Mouse (Mus musculus) frontal cortex, postnatal 36 days (tissue): ENCODE data around the gene Ube2r2.

Experiments
- DNase-seq, 2 experiments: peaks; one replicate each; pipeline ENCODE4 v3.0.0; 2022; ENCODE audit warnings: low spot score in 2 of 2

The Ube2r2 gene

DNA sequence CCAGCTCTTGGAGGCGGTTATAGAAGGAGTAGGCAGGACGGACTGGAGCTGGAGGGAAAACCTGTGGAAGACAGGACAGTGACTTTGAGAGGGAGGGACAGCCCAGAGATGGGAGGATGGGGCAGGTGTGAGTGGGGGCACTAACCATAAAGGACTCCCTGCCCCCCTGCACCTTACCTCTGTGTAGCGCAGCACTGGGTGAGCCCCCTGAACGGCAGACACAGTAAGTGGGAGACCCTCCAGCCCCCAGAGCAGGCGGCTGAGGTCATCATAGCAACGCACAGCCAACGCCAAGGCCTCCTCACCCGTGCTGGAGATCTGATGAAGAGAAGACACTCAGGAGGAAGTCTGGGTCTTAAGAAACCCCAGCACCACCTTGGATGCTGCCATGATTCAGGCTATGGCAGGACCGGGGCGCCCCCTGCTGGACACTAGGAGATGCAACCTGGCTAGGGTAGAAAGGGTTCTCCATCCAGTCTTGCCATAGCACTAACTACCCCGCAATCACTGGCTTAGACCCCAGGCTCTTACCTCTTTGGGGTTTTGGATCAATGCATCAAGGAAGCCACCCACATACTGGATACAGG, 16.7 kb upstream of the Ube2r2 start:
- peak; percentile 37 to 50 for DNase-seq

DNA sequence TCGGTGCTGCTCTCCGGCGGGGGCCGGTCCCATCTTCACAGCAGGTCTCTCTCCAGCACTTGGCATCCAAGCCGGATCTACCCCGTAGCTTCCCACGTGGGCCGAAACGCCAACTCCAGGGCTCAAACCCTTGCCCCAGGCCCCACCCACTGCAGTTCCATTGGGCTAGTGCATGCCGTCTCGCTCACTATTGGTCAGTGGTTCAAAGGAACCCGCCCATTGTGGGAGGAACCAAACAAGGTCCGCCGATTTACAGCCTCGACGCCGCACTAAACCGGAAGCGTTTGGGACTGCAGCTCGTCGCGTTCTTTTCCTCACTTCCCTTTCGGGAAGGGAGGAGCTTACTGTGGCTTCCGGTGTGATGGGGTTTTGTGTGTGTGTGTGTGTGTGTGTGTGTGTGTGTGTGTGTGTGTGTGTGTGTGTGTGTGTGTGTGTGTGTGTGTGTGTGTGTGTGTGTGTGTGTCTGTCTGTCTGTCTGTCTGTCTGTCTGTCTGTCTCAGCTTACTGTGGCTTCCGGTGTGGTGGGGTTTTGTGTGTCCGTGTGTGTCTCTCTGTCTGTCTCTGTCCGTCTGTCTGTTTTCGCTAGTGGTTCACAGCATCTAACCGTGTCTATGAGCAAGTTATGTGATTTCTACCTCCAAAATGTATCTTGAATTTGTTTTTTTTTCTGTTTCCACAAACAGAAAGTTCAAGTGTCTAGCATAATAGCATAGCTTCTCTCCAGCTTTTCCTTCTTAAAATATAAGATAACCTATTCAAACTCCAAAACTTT, 11.2 kb upstream of the Ube2r2 start, which contains the start of gene Nol6:
TSS of gene Nol6 (minus strand) at position 276 of the 772 bp plus-strand sequence.
- peak; percentile 99 for DNase-seq

DNA sequence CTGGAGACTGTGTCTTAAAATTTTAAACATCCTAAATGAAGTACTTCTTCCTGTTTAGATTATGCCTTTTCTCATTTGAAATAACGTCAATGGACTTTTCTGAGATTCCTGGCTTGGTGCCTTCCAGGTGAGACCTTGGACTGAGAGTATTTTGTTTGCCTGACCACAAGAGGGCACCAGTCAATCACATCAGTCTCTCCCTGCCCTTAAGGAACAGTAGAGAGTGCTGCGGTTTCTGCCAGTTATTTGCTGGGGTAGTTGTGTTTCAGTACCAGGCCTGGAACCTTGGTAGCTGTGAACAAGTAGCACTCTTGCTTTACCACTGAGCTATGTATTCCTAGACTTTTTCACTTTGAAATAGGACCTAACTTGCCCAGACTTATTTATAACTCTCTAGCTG, 6.1 kb upstream of the Ube2r2 start:
- DNase-seq = peak; percentile 20 to 52

DNA sequence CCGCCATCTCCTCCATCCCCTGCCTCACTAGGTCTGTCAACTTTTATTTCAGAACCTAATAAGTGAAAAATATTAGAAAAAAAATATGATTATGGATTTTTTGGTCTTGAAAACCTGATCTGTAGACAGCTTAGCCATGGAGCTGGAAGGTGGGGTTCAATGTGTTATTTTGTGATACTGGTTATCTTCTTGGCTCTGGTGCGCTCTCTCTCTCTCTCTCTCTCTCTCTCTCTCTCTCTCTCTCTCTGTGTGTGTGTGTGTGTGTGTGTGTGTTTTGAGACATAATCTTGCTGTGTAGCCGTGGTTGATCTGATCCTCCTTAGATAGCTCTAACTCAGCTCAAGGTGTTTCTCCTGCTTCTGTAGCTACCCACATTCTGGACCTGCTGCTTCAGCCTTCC, 5.7 kb upstream of the Ube2r2 start:
- DNase-seq = no peak

DNA sequence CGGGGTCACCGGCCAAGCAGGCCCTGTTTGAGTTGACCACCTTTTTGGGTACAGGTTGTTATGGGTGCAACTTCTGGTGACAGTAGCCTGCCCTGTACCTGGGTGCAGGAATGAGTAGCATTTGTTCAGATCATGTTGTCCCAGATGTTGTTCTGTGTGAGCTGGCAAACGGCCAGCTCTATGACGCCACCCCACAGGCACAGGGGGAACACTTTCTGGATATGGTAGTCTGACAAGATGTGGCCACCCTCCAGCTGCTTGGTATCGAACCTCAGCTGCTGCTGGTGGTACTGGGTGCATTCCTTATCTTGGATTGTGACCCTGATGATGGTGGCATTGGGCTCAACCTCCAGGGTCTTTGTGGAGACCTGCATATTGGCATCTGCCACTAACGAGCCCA, 3.1 kb upstream of the Ube2r2 start:
- no peak for DNase-seq

DNA sequence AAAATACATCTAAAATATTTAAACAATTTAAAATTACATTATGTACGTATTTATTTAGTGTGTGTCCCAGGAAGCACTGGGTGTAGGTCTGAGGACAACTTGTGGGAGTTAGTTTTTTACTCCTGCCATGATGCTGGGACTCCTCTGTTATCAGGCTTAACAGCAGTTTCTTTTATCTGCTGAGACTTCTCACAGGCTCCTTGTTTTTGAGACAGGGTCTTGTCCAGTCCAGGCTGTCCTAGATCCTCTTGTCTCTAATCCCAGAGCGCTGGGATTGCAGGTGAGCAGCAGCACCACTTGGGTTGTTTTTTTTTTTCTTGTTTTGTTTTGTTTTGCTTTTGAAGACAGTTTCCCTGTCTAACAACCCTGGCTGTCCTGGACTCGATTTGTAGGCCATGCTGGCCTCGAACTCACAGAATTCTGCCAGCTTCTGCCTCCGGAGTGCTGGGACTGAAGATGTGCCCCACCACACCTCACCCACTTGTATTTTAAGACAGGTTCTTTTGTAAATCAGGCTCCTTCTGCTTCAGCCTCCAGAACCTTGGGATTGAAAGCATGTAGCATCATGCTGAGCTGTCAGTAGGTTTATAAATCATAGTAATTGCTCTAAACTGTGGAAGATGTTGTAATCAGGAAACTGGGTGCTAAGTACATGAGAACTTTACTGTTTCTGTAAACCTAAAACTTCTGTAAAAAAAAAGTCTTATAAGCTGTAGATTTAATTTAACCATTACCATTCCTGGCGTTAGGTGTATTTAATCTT, 1.8 kb upstream of the Ube2r2 start:
- DNase-seq = no peak

DNA sequence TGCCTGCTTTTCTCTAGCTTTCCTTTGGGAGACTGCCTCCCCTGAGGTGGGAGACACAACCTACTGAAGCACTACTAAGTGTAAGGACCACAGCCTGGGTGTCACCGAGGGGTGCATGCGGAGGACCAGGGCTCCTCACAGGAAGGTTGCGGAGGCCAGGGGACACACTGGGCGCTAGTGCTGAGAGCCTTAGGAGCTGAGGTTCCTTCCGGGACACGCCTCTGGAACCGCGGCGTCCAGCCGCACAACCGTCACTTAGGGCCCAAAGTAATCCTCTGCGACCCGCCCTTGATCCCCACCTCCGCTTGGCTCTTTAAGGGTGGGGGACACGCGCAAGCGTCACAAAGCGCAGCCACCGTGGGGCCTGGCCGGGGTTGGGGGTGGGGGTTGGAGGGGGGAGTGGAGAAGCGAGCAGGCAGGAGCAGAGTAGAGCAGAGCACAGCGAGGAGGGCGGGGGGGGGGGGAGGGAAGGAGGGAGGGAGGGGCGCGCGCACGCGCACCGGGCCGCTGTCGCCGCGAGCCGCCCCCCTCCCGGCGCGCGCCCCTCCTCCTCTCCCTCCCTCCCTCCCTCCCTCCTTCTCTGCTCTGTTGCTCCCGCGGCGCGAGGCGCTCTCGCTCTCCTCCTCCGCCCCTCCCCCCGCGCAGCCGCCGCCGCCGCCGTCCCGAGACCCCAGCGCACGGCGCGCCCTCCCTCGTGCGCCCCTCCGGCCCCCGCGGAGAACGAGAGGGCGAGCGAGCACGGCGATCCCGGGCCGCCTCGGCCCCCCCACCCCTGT, 420 bp upstream of the Ube2r2 start:
- DNase-seq = peak; percentile 60 to 61

DNA sequence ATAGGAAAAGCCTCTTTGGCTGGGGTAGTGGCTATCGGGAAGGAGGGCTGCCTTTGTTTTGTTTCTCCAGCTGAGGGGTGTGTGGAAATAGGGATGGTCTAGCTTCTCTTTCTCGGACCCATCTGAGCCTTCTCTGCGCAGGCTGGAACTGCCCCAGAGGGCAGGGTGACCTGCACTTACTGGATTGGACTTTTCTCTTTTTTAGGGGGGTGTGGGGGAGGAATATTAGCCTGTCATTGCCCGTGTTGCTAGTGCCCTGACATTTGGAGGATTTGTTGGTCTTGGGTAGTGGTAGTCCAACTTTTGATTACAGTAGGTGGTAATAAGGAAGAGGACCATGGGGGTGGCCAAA, 887 bp downstream of the Ube2r2 start:
- DNase-seq = peak in 1 of 2 experiments; percentile 14

DNA sequence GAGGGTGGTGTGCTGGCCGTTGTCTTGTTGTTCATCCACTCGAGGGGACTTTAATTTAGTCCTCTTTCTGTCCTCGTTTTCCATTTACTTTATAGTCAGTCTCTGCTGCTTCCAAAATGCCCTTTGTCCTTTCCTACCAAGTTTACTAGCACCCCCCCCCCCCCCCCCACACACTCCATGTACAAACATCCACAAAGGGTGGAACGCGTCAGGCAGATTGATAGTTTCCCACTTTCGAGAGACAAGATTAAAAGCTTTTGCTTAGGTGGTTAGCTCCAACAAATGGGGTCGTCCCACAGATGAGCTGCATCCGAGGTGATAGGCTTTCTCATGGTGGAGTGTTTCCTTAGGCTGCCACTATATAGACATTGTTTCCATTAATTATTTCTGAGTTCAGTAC, 1.3 kb downstream of the Ube2r2 start:
- no peak for DNase-seq

DNA sequence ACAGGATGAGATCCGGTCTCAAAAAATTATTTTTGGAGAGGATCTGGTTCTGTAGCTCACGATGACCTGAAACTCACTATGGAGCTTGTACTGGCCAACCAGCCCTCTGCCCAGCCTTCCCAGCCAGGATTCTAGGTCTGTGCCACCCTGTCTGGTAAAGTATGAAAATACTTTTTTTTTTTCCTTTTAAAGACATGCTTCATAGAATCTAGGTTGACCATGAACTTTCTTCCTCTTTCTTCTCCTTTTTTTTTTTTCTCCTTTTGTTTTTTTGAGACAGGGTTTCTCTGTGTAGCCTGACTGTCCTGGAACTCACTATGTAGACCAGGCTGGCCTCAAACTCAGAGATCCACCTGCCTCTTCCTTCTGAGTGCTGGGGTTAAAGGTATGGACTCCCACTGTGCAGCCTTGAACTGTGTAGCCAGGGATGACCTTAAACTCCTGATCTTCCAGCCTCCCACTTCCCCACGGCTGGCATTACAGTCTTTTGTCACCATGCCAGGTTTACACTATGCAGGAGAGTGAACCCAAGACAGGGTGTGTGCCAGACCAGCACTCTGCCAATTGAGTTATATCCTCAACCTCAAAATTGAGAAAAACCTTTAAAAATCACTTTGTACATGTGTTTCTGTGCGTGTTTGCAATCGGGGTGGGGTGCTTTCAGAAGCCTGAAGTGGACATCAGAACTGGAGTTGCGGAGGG, 4.8 kb downstream of the Ube2r2 start:
- DNase-seq = no peak

DNA sequence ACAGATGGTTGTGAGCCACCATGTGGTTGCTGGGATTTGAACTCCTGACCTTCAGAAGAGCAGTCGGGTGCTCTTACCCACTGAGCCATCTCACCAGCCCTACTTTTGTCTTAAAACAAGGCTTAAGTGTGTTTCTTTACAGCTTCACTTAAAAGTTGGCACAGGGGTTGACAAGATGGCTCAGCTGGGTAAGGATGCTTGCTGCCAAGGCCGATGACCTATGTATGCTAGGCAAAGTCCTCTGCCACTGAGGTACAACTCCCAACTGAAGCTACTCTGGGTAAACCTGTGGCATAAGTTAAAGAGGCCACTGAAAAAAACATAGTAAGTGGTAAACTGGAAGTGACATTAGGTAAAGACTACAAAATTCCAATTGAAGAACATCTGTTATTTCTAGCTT, 7.1 kb downstream of the Ube2r2 start:
- DNase-seq = no peak

DNA sequence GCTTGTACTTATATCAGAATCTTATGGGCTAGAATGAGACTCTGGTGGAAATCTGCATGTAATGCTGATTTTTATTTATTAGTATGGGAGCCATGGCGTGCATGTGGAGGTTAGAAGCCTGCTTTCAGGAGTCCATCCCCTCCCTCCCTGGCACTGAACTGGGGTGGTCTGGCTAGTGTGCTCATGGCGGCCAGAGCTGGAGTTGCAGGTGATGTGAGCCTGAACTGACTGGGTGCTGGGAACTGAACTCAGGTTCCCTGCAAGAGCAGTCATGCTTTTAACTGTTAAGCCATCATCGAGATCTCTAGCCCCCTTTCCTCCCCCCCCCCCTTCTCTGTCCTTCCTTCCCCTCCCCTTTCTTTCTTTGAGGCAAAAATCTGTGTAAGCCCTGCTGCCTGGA, 14.3 kb downstream of the Ube2r2 start:
- DNase-seq = no peak

DNA sequence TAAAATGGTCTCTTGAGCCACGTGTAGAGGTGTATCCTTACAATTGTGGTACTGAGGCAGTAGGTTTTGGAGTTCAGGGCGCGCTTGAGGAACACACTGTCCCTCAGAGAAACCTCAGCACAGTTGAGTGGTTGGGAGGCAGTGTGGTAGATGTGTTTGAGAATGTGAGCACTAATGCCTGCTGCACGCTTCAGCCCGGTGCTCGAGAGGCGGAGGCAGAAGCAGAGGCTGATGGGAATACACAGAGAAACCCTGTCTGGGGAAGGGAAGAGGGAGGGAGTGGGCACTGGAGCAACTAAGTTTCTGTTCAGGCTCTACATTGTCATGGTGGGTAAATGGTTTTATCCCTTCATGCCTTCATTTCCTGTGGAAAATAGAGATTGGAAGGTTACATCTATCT, 15.6 kb downstream of the Ube2r2 start:
- no peak for DNase-seq

DNA sequence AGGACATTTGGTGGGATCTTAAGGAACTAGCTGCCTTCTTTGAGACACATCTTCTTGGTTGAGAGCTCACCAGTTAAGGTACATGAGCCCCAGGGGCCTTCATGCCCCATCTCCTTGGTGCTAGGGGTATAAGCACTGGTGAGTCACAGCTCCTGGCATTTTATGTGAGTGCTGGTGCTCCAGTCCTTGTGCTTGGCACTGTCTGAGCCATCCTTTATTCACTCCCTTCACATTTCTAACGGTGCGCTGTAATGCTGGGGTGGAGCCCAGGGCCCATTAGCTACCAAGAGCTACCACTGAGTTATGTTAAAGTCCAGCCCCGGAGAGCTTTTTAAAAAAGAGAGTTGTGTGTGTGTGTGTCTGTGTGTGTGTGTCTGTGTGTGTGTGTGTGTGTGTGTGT, 17.6 kb downstream of the Ube2r2 start:
- DNase-seq = no peak

DNA sequence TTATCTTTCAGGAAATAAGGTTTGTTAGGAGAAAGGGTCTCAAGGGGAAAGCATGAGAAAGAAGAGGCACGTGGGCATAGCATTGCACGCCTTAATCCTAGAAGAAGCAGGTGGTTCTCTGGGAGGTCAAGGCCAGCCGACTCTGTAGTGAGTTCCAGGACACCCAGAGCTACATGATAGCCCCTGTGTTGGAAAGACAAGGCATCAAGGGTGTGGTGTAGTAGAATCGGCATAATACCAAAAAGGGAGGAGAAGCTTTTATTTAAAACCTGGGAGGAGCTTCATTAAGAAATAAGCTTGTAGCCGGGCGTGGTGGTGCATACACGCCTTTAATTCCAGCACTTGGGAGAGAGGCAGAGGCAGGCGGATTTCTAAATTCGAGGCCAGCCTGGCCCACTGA, 21.4 kb downstream of the Ube2r2 start:
- DNase-seq = no peak

DNA sequence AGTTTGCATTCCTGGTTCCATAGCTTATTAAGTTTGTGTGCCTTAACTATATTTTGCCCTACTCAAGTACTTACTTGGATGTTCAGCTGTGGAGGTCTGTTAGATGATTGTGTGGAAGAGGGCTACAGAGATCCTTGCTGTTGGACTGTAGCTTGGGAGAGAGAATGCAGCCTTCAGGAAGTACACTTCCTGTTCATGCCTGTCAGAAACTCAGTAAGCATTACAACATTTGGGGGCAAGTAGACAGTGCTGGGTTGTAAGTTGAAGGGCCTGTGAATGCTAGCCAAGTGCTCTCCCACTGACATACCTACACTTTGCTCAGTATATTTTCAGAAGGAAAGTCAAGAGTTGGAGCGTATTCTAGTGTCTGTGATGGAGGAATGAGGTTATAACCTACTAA, 22.7 kb downstream of the Ube2r2 start:
- DNase-seq = no peak

DNA sequence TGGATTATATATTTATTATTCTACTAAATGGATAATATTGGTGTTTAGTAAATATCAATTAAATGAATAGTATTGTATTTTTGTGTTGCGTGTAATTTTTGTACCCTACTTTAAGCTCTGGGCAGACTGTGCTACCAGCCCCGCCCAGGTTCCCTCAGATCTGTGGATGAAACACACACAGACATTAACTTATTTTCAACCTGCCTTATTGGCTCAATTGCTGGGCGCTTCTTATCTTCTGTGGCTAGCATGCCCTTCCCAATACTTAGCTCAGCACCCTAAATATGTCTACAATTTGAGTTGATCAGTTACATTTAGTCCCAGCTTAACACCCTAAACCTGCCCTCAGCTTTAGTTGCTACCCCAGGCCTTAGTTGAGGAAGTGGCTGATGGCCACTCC, 25.7 kb downstream of the Ube2r2 start:
- DNase-seq = no peak

DNA sequence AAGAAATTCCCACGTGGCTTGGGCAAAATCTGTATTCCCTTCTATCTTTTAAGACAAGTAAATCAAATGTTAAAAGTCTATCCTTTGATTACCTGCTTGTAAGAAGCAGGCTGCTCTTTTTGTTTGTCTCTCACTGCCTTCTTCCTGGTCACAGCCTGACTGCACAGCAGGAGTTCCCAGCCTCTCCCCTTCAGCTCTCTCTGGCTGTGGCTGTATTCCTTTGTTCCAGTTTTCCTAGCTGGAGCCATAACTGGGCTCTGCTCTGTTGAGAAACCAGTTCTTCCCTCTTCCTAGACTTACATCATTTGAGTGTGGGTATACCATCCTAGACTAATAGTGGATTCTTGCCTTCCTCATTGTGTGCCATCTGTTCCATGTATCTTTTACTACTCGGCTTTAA, 29.4 kb downstream of the Ube2r2 start:
- DNase-seq = no peak

DNA sequence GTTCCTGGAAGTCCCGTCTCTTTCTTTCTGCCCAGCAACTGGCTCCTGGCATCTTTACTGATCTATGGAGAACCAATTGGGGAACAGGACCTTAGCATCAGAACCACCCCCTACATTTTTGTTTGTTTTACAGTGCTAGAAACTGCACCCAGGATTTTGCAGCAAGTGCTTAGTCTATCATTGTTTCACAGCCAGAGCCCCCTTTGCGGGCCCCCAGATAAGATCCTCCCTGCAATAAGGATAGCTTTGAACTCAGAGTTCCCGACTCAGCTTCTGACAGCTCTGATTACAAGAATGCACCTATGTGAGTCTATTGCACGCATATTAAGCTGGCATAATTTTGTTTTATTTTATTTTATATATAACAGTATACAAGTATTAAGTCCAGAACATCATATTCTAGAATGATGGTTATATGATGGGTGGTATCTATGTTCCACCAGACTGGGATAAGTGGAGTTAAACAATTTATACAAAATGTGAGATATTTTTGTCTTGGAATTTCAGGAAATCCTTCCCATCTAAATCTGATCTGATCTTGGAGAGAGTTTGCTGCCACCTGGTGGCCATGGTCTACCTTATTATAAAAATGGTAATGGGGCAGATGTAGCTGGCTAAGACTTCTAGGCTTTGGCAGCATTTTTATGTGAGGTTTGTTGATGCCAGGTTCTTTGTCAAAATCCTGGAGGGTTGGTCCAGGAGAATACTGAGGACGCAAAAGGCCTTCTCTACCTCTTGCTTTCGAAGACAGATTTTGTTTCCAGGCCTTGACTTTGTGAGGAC, 30.3 kb downstream of the Ube2r2 start:
- DNase-seq = peak; percentile 80 to 85

DNA sequence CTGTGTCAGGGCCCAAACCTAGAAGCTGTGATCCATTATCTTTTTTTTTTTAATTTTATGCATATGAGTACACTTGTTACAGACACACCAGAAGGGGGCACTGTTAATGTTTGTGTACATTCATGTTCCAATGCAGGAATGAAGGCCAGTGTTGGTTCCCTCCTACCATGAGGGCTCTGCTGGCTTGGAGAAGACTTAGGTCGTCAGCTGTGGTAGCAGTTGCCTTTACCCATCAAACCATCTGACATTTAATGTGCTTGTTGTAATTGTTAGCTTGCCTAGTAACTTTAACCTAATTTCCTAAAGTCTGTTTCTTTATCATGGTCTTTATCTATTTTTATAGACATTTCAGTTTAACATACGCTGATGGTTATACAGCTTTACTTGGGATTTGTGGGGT, 35.4 kb downstream of the Ube2r2 start:
- no peak for DNase-seq

DNA sequence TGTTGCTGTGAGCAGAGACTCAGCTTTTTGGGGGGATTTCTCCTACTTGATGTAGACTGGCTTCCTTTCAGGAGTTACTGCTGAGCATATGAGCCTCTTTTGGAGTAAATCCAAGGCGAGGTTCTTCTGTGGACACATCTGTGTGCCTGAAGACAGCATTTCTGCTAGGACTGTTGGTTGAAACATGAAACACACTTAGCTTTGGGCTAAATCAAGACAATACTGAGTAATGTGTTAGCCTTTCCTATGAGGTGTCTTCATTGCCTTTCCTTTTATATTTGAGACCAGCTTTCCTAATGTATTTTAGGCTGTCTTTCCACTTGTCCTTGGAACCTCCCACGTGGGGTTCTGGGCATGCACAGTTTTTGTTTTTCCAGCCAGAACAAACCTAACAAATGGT, 39.1 kb downstream of the Ube2r2 start:
- DNase-seq = no peak
